Mouse (Mus musculus): Measurements from ENCODE around the gene Mtus2.

DNA sequence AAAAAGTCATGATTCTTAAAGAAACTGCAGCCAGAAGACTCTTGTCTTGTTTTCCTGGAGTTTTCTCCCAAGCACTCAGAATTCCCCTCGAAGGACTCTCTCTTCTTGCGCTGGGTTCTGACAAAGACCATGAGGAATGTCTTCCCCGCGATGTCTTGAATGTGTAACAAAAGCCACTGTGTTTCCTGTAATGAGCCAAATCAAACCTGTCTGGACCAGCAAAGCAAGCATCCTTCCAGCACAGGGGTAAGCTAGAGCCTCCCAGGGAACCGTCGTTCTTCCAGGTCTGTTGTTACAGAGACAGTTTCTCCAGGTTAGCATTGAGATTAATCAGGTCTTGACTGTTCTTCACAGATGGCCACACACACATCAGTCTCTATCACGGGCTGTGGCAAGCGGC, 321.1 kb downstream of the Mtus2 start:
- TF ChIP-seq CTCF (conservative IDR thresholded peaks at IDR 0.05; ENCODE audit: insufficient read depth, insufficient read length, low read depth, low read length) (no peak), POLR2A (IDR thresholded peaks at IDR 0.05; ENCODE audit: low read depth, low read length) (no peak)
